Mouse (Mus musculus): ENCODE results near the gene Gnb1. TPM values are rescaled to one million over a fixed set of nuclear protein-coding genes. Genes with fewer than 3 reads are reported as not detected.

Gene Gnb1
- total and polyA plus RNA-seq, 3 experiments, result 78.1 to 489 TPM; not detected in 1

GRCm38 (mm10) chr4:155492131-155492633, 1.0 kb downstream of the Gnb1 start (continued):
- TF ChIP-seq POLR2A (IDR thresholded peaks at IDR 0.05; ENCODE audit: control insufficient read depth in 1 of 2, insufficient read depth in 1 of 2, low read depth in 1 of 2, low read length in 2 of 2, poor library complexity in 1 of 2) (no peak), GABPA (IDR thresholded peaks at IDR 0.05; ENCODE audit: low read depth, low read length) (no peak), ZMIZ1 (IDR thresholded peaks at IDR 0.05; ENCODE audit: low read depth, low read length) (no peak), USF2 (IDR thresholded peaks at IDR 0.05; ENCODE audit: borderline replicate concordance in 1 of 2, insufficient read depth in 1 of 2, low read depth in 1 of 2, low read length in 2 of 2) (no peak), MEF2A (IDR thresholded peaks at IDR 0.05; ENCODE audit: extremely low read depth, insufficient replicate concordance, low read depth, low read length, poor library complexity, severe bottlenecking) (no peak), MAX (IDR thresholded peaks at IDR 0.05; ENCODE audit: low read length) (no peak), ZNF384 (IDR thresholded peaks at IDR 0.05; ENCODE audit: low read depth, low read length) (no peak), USF1 (IDR thresholded peaks at IDR 0.05; ENCODE audit: low read depth, low read length) (no peak), GATA1 (IDR thresholded peaks at IDR 0.05; ENCODE audit: low read depth, low read length) (no peak), RAD21 (IDR thresholded peaks at IDR 0.05; ENCODE audit: low read depth, low read length) (no peak)

- Histone ChIP-seq H3K9me3 (replicated peaks; ENCODE audit: insufficient read depth, low read length) (no peaks in the 10 kb centered on the region), H3K4me1 (ENCODE audit: control insufficient read depth in 1 of 2, insufficient read depth in 2 of 2, low read length in 2 of 2) (peaks cover 14% of the 10 kb centered on the region in 2 experiments), H3K27me3 (ENCODE audit: control insufficient read depth in 1 of 2, insufficient read depth in 2 of 2, low read length in 2 of 2) (no peaks in the 10 kb centered on the region), H3K79me2 (ENCODE audit: control insufficient read depth, insufficient read depth, low read length, poor library complexity) (peaks cover 70% of the 10 kb centered on the region), H3K36me3 (ENCODE audit: control insufficient read depth in 1 of 2, insufficient read depth in 2 of 2, low read length in 2 of 2) (peaks cover 7 to 31% of the 10 kb centered on the region in 2 experiments), H3K9ac (ENCODE audit: control insufficient read depth, low read depth, low read length, poor library complexity, severe bottlenecking) (no peak overlapping the region), H3K27ac (ENCODE audit: control insufficient read depth, low read depth, low read length) (no peak overlapping the region), H3K4me3 (ENCODE audit: control insufficient read depth in 1 of 2, insufficient read depth in 1 of 2, low read depth in 2 of 2, low read length in 2 of 2) (no peak overlapping the region)
- TF ChIP-seq MEF2A (IDR thresholded peaks at IDR 0.05; ENCODE audit: extremely low read depth, insufficient replicate concordance, low read depth, low read length, poor library complexity, severe bottlenecking) (no peak), E2F4 (IDR thresholded peaks at IDR 0.05; ENCODE audit: borderline replicate concordance, low read depth, low read length) (no peak), TAL1 (IDR thresholded peaks at IDR 0.05; ENCODE audit: low read length) (peak; percentile 46), RCOR1 (IDR thresholded peaks at IDR 0.05; ENCODE audit: low read depth, low read length) (no peak), NRF1 (IDR thresholded peaks at IDR 0.05; ENCODE audit: insufficient read depth, low read depth, low read length, poor library complexity, severe bottlenecking) (no peak), ELF1 (IDR thresholded peaks at IDR 0.05; ENCODE audit: low read depth, low read length) (no peak), POLR2AphosphoS2 (IDR thresholded peaks at IDR 0.05; ENCODE audit: low read length) (no peak), CHD2 (IDR thresholded peaks at IDR 0.05; ENCODE audit: low read length) (no peak), EP300 (IDR thresholded peaks at IDR 0.05; ENCODE audit: low read depth in 1 of 2, low read length in 2 of 2) (no peak)
- DNase-seq (ENCODE audit: low read depth, low spot score), result no peak
Measured at GRCm38 (mm10) chr4:155494891-155495290, 3.7 kb downstream of the Gnb1 start.

Data from MEL (cell line).